Mouse (Mus musculus) embryonic facial prominence, embryonic 13.5 days (tissue): ENCODE data around the gene Creb3l2. TPM values are rescaled to one million over a fixed set of nuclear protein-coding genes. Genes with fewer than 3 reads are reported as not detected.
"Not testable (repeated sequence)": the region's sequence is repeated elsewhere in the genome, so short reads cannot be mapped to it uniquely, and the experiment has no call there.

Source experiments
- ATAC-seq: fragments of 200-750 bp; cut with Nextera tagmentation; 2 replicates; pipeline ENCODE4 v1.8.0; 2017; ENCODE audit warnings: low read depth; ENCODE audit not compliant: insufficient number of reproducible peaks, insufficient read depth, low FRiP score, low TSS enrichment
- H3K27ac ChIP-seq: fragments of 300-500 bp; sonication (generic); 2 replicates; pipeline ENCODE4 v1.5.1; 2015; ENCODE audit warnings: moderate library complexity, mild to moderate bottlenecking, inconsistent platforms
- H3K27me3 ChIP-seq: fragments of 300-500 bp; sonication (generic); 2 replicates; pipeline ENCODE4 v1.6.1; 2015; ENCODE audit warnings: mild to moderate bottlenecking, inconsistent platforms
- H3K36me3 ChIP-seq: fragments of 300-500 bp; sonication (generic); 2 replicates; pipeline ENCODE4 v1.6.1; 2015; ENCODE audit warnings: mild to moderate bottlenecking, inconsistent platforms
- H3K4me1 ChIP-seq: fragments of 300-500 bp; sonication (generic); 2 replicates; pipeline ENCODE4 v1.6.1; 2015; ENCODE audit warnings: inconsistent platforms
- H3K4me2 ChIP-seq: fragments of 300-500 bp; sonication (generic); 2 replicates; pipeline ENCODE4 v1.6.1; 2015; ENCODE audit warnings: moderate library complexity, mild to moderate bottlenecking, inconsistent platforms
- H3K4me3 ChIP-seq: fragments of 300-500 bp; sonication (generic); 2 replicates; pipeline ENCODE4 v1.5.1; 2015; ENCODE audit warnings: mild to moderate bottlenecking, inconsistent platforms
- H3K9ac ChIP-seq: fragments of 300-500 bp; sonication (generic); 2 replicates; pipeline ENCODE4 v1.6.1; 2015; ENCODE audit warnings: mild to moderate bottlenecking, inconsistent platforms
- H3K9me3 ChIP-seq: fragments of 300-500 bp; sonication (generic); 2 replicates; pipeline ENCODE4 v1.6.1; 2016; ENCODE audit warnings: inconsistent platforms
- WGBS: fragments of 180-500 bp; shearing (Covaris S2); methylation state at CpG from one replicate; pipeline ENCODE4 v1.1.7; 2015; ENCODE audit warnings: mixed read lengths; 5-methylcytosine and 5-hydroxymethylcytosine counted together
- polyA plus RNA-seq: library from polyadenylated mRNA; unstranded; fragments of >200 nt; fragmentation: Nextera tagmentation; extraction: Ambion mirVana; gene quantifications from 2 replicates; pipeline ENCODE4 v1.2.1, GENCODE M21; 2015

The Creb3l2 gene
- polyA plus RNA-seq, 1 experiment from 2014 or later = 26.9 TPM

- peak overlapping the region; percentile 54 for H3K4me2 ChIP-seq
- not testable (repeated sequence) for H3K27me3 ChIP-seq, H3K9me3 ChIP-seq, H3K36me3 ChIP-seq, H3K9ac ChIP-seq, H3K27ac ChIP-seq, H3K4me1 ChIP-seq
- ATAC-seq = peak; percentile 84
- 0% methylated on average over 7 of the region's 25 CpGs for WGBS
- peak overlapping the region; percentile 36 for H3K4me3 ChIP-seq
These were observed 21.9 kb upstream of the Creb3l2 start for GRCm38 (mm10) chr6:37463517-37464482.

GRCm38 (mm10) chr6:37460681-37461080, 18.7 kb upstream of the Creb3l2 start:
- H3K4me1 ChIP-seq = peaks cover 7% of the 10 kb centered on the region

GRCm38 (mm10) chr6:37459656-37460055, 17.7 kb upstream of the Creb3l2 start:
- not testable (repeated sequence) for H3K27me3 ChIP-seq, H3K36me3 ChIP-seq, H3K27ac ChIP-seq, H3K4me1 ChIP-seq, H3K9me3 ChIP-seq, H3K4me3 ChIP-seq, H3K9ac ChIP-seq, H3K4me2 ChIP-seq, ATAC-seq
- WGBS = 30% methylated on average over 9 of the region's 9 CpGs

More at GRCm38 (mm10) chr6:37460681-37461080, 18.7 kb upstream of the Creb3l2 start:
- Histone ChIP-seq H3K27me3 (no peaks in the 10 kb centered on the region), H3K27ac (no peak overlapping the region), H3K9me3 (no peaks in the 10 kb centered on the region), H3K4me3 (no peak overlapping the region), H3K9ac (no peak overlapping the region), H3K36me3 (no peaks in the 10 kb centered on the region), H3K4me2 (no peak overlapping the region)
- WGBS = 91% methylated on average over 6 of the region's 6 CpGs
- ATAC-seq = no peak

DNA sequence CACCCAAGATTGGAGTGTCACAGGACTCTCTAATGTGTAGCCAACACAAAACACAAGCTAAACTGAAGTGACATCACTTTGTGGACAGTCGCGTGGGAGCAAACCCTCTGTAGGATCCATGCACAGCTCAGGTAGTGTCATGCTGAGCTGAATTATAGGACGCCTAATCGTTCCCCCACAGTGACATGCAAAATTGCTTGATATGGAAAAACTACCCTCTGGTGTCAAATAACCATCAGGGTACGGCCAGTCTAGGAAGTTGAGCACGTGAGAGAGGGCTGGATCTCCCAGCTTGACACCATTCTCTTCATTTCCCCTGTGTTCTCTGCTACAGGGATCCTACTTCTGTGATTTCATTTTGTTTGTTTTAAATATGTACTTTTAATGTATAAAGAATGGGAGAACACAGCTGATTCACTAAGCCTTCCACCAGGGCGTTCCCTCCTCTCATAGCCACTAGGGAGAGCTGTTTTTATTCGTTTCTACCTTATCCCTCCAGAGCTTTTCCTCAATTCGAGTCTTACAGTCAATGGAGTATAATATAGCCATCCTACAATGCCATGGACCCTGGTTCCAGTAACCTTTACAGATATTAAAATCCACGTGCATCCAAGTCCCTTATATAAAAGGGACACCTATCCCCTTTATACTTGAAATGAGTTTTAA, 16.2 kb upstream of the Creb3l2 start:
- H3K9me3 ChIP-seq = no peaks in the 10 kb centered on the region
- H3K27me3 ChIP-seq = no peaks in the 10 kb centered on the region
- no peak overlapping the region for H3K4me3 ChIP-seq
- no peak overlapping the region for H3K27ac ChIP-seq
- no peak overlapping the region for H3K9ac ChIP-seq
- H3K4me1 ChIP-seq = no peaks in the 10 kb centered on the region
- WGBS = 37% methylated on average over 10 of the region's 10 CpGs
- ATAC-seq = no peak
- no peaks in the 10 kb centered on the region for H3K36me3 ChIP-seq
- no peak overlapping the region for H3K4me2 ChIP-seq

GRCm38 (mm10) chr6:37455540-37455939, 13.6 kb upstream of the Creb3l2 start:
- Histone ChIP-seq H3K9me3 (no peaks in the 10 kb centered on the region), H3K27me3 (no peaks in the 10 kb centered on the region), H3K9ac (no peak overlapping the region), H3K36me3 (no peaks in the 10 kb centered on the region), H3K4me3 (no peak overlapping the region), H3K4me1 (no peaks in the 10 kb centered on the region), H3K4me2 (no peak overlapping the region), H3K27ac (no peak overlapping the region)
- ATAC-seq = no peak
- 63% methylated on average over 5 of the region's 5 CpGs for WGBS

- WGBS = 76% methylated on average over 4 of the region's 4 CpGs
- no peaks in the 10 kb centered on the region for H3K4me1 ChIP-seq
These were observed 11.1 kb upstream of the Creb3l2 start for GRCm38 (mm10) chr6:37453047-37453446.

DNA sequence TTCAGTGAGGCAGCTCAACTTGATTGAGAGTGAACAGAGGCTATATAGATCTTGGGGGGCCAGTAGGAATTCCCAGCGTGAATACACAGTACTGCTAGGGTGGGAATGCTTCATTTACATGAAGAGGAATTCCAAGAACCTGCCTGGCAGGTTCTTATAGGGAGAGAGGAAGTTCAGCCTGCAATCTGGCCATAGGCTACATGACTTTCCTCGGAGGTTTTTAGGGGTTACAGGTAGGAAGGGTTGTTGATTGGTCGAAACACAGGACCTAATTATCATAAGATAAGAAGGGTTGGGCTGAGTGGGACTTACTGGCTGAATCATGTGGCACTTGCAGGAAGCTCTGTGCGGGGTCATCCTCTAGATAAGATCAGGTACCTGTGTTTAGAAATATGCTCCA, 9.7 kb upstream of the Creb3l2 start:
- WGBS = 51% methylated on average over 4 of the region's 4 CpGs
- Histone ChIP-seq H3K9me3 (no peaks in the 10 kb centered on the region), H3K27me3 (no peaks in the 10 kb centered on the region), H3K4me1 (no peaks in the 10 kb centered on the region), H3K9ac (no peak overlapping the region), H3K27ac (no peak overlapping the region), H3K4me3 (no peak overlapping the region), H3K4me2 (no peak overlapping the region), H3K36me3 (no peaks in the 10 kb centered on the region)
- ATAC-seq = no peak

More at GRCm38 (mm10) chr6:37453047-37453446, 11.1 kb upstream of the Creb3l2 start:
- no peak for ATAC-seq
- no peak overlapping the region for H3K4me2 ChIP-seq
- no peaks in the 10 kb centered on the region for H3K9me3 ChIP-seq
- no peak overlapping the region for H3K4me3 ChIP-seq
- H3K9ac ChIP-seq = no peak overlapping the region
- H3K27me3 ChIP-seq = no peaks in the 10 kb centered on the region
- H3K27ac ChIP-seq = no peak overlapping the region
- no peaks in the 10 kb centered on the region for H3K36me3 ChIP-seq

GRCm38 (mm10) chr6:37447704-37448466, 5.9 kb upstream of the Creb3l2 start:
- peak; percentile 39 for ATAC-seq
- H3K9ac ChIP-seq = no peak overlapping the region
- no peak overlapping the region for H3K27ac ChIP-seq
- H3K4me3 ChIP-seq = no peak overlapping the region
- no peaks in the 10 kb centered on the region for H3K27me3 ChIP-seq
- H3K9me3 ChIP-seq = no peaks in the 10 kb centered on the region
- no peaks in the 10 kb centered on the region for H3K36me3 ChIP-seq
- 24% methylated on average over 10 of the region's 10 CpGs for WGBS
- H3K4me2 ChIP-seq = no peak overlapping the region
- H3K4me1 ChIP-seq = no peaks in the 10 kb centered on the region

- Histone ChIP-seq H3K9me3 (no peaks in the 10 kb centered on the region), H3K27me3 (no peaks in the 10 kb centered on the region), H3K36me3 (no peaks in the 10 kb centered on the region), H3K4me2 (peak overlapping the region; percentile 56), H3K9ac (peak overlapping the region; percentile 63), H3K4me1 (peaks cover 22% of the 10 kb centered on the region), H3K4me3 (peak overlapping the region; percentile 89), H3K27ac (peak overlapping the region; percentile 83)
- 36% methylated on average over 4 of the region's 4 CpGs for WGBS
- no peak for ATAC-seq
These were observed 835 bp upstream of the Creb3l2 start for GRCm38 (mm10) chr6:37442781-37443180.

DNA sequence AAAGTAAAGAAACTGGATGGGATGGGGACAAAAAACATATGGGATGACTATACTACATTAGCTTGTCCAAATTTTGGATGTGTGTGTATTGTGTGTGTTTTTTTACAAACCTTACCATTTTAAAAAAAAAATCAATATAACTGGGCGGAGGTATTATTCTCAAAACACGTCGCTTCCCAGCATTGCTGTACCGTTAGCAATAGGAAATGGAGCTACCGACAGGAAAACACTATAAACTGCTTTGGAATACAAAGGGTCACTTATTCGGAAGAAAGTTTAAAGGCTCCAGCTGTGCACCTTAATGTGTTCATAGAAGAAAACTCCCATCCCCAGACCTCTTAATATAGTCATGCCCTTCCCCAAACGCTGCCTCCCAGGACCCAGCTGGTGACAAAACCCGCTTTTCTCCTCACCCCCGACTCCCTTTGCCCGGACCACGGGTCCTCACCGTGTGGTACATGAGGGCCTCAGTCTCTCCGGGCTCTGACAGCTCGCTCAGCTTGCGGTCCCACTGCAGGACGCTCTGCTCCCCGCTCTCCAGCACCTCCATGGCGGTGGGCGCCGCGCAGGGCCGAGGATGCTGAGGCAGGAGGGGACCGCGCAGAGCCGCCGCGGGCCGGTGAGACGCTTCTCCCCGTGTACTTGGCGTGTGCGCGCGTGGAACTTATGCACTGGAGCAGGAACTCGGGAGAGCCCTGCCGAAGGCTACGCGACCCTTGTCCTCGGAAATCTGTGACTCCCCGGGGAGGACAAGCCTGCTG, 515 bp downstream of the Creb3l2 start:
- peak; percentile 50 for ATAC-seq
- peaks cover 31% of the 10 kb centered on the region for H3K4me1 ChIP-seq
- H3K27ac ChIP-seq = peak overlapping the region; percentile 96
- H3K36me3 ChIP-seq = peaks cover 6% of the 10 kb centered on the region; the same call in 1 of the 2 replicates
- H3K9ac ChIP-seq = peak overlapping the region; percentile 92
- 1% methylated on average over 40 of the region's 40 CpGs for WGBS
- peak overlapping the region; percentile 70 for H3K4me2 ChIP-seq
- no peaks in the 10 kb centered on the region for H3K27me3 ChIP-seq
- H3K4me3 ChIP-seq = peak overlapping the region; percentile 89
- H3K9me3 ChIP-seq = no peaks in the 10 kb centered on the region
